Mouse (Mus musculus): ENCODE results near the gene Cdk5r2.

- no peak for TF ChIP-seq CTCF (IDR thresholded peaks at IDR 0.05; ENCODE audit: borderline replicate concordance, extremely low read depth, insufficient read depth, insufficient read length)
- no peak for TF ChIP-seq POLR2A (IDR thresholded peaks at IDR 0.05; ENCODE audit: borderline replicate concordance, extremely low read depth, insufficient read depth, insufficient read length, poor library complexity, severe bottlenecking)
Observed at GRCm38 (mm10) chr1:74884196-74885141, 29.7 kb downstream of the Cdk5r2 start.

All from brain, embryonic 14.5 days (tissue).